Mouse (Mus musculus): ENCODE results near the gene Olfr1257. TPM values are rescaled to one million over a fixed set of nuclear protein-coding genes. Genes with fewer than 3 reads are reported as not detected.
"Not testable (repeated sequence)": the region's sequence is repeated elsewhere in the genome, so short reads cannot be mapped to it uniquely, and the experiment has no call there.

Olfr1257 gene
- not detected in 2 replicates for total RNA-seq (2021)
- long read RNA-seq: 0 reads

- no peak for DNase-seq
These were observed at the start of gene Olfr1257 for GRCm38 (mm10) chr2:89878137-89878536. Gene Olfr1257 (plus strand): TSS chr2:89878437.

GRCm38 (mm10) chr2:89841455-89841854 is 36.8 kb upstream of the Olfr1257 start, which contains the start of gene Olfr1256:
Gene Olfr1256 (minus strand): TSS chr2:89841555.
- no peak for DNase-seq

DNA sequence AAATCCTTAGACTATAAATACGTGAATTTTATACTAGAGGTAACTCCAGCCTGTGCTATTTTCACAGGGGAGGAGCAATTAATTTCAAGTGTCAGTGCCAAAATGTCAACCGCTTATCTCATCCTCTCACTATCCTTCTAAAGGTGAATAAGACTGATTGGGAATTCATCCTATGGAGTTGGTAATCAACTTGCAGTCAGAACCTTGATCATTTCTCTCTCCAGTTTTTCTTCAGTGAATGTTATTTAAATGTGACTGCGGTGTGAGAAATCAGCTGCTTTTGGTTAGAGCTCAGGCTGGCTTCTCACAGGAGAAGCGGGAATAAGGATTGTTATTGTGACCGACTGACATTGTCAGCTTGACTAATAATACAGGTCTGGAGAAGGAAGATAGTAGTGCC is 30.1 kb upstream of the Olfr1257 start, which contains the start of gene Olfr48:
Gene Olfr48 (minus strand): TSS at position 101 of the 400 bp plus-strand sequence.
- DNase-seq: no peak

GRCm38 (mm10) chr2:89849230-89849629 is 29.0 kb upstream of the Olfr1257 start:
- no peak for DNase-seq

DNA sequence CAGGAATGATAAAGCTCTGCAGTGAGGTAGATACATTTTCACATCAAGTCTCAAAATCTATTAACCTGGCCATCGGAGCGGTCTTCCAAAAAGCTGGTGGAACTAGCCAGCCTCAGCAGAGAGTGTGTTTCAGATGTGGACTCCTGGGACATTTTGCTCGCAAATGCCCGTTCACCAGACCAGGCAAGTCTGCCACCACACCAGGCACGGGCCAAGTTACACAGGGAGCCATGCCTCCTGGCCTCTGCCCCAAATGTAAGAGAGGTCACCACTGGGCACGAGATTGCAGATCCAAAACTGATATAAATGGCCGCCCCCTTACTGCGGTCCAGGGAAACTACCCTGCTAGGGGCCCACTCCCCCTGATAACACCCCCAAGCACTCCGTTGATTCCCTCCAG is 34.4 kb downstream of the Olfr1257 start:
- not testable (repeated sequence) for DNase-seq

DNA sequence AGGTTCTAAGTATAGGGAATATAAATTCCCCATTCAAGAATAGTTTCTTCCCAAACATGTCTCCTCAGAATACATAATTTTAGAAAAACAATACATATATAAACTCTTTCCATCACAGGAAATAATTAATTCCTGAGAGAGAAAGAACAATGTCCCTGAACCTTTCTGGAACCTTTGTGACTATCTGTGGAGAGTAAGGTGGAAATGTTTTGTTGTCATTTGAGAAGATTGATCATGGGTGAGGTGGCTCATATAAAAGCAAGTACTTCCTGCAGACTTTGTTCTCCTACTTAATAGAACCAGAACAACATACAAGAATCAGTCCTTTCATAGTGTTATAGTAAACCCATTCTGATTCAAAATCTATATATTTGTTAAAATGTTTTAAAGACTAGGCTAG is 48.8 kb downstream of the Olfr1257 start, which contains the start of gene Olfr1258:
Gene Olfr1258 (plus strand): TSS at position 301 of the 400 bp plus-strand sequence.
- no peak for DNase-seq

Other genes with a start within 250 kb of the Olfr1257 start
- not detected in 2 replicates for gene Olfr1249, start 243.5 kb upstream of the Olfr1257 start, total RNA-seq (2021)
- not detected in 2 replicates for gene Olfr1250, start 217.0 kb upstream of the Olfr1257 start, total RNA-seq (2021)
- not detected in 2 replicates for gene Olfr1251, start 206.5 kb upstream of the Olfr1257 start, total RNA-seq (2021)
- gene Olfr1252, start 153.4 kb upstream of the Olfr1257 start, total RNA-seq (2021): not detected in 2 replicates
- not detected in 2 replicates for gene Olfr1253, start 121.3 kb upstream of the Olfr1257 start, total RNA-seq (2021)
- gene Olfr1254, start 84.8 kb upstream of the Olfr1257 start, total RNA-seq (2021): not detected in 2 replicates
- not detected in 2 replicates for gene Olfr1255, start 66.4 kb upstream of the Olfr1257 start, total RNA-seq (2021)
- not detected in 2 replicates for gene Olfr1256, start 36.9 kb upstream of the Olfr1257 start, total RNA-seq (2021)
- gene Olfr48, start 30.2 kb upstream of the Olfr1257 start, total RNA-seq (2021): not detected in 2 replicates
- not detected in 2 replicates for gene Olfr1258, start 48.9 kb downstream of the Olfr1257 start, total RNA-seq (2021)
- not detected in 2 replicates for gene Olfr1259, start 70.2 kb downstream of the Olfr1257 start, total RNA-seq (2021)
- not detected in 2 replicates for gene Olfr1260, start 95.9 kb downstream of the Olfr1257 start, total RNA-seq (2021)
- gene Olfr1261, start 112.8 kb downstream of the Olfr1257 start, total RNA-seq (2021): not detected in 2 replicates
- gene Olfr1262, start 121.7 kb downstream of the Olfr1257 start, total RNA-seq (2021): not detected in 2 replicates
- gene Olfr1263, start 133.7 kb downstream of the Olfr1257 start, total RNA-seq (2021): not detected in 2 replicates
- gene Olfr1264, start 147.1 kb downstream of the Olfr1257 start, total RNA-seq (2021): not detected in 2 replicates
- not detected in 2 replicates for gene Olfr1265, start 156.9 kb downstream of the Olfr1257 start, total RNA-seq (2021)
- not detected in 2 replicates for gene Olfr140, start 185.2 kb downstream of the Olfr1257 start, total RNA-seq (2021)
- not detected in 2 replicates for gene Olfr1269, start 243.0 kb downstream of the Olfr1257 start, total RNA-seq (2021)

Measured in adrenal gland, postnatal 25 days (tissue).